Comparison of ENCODE assay signal across 27 mouse cellular contexts in genomic region chr3:103040861-103041379, GRCm38 (mm10). TPM values are rescaled to one million over a fixed set of nuclear protein-coding genes. Genes with fewer than 3 reads are reported as not detected.
DNase-seq lines count a peak whose midpoint lies in the region; ATAC-seq and TF ChIP-seq lines count a peak whose summit lies in the region.
"Had no signal": no experiment of that assay in that cellular context is flagged by ENCODE, and none has a peak within 500 bp of the region (broad histone marks: within the 10 kb centered on the region; RNA-seq: fewer than 3 reads in every experiment).

No protein-coding gene starts in this region.

- no peaks in the 10 kb centered on the region for H3K9me3 ChIP-seq in intestine, postnatal 0 days (ENCODE audit: control insufficient read depth)
- H3K9me3 ChIP-seq in intestine, embryonic 15.5 days = no peaks in the 10 kb centered on the region
- H3K9me3 ChIP-seq in midbrain, postnatal 0 days (ENCODE audit: low read length) = no peaks in the 10 kb centered on the region
- H3K9me3 ChIP-seq: embryonic facial prominence, embryonic 13.5 days; embryonic facial prominence, embryonic 15.5 days; forebrain, embryonic 10.5 days; forebrain, embryonic 12.5 days had no signal

- no peaks in the 10 kb centered on the region for H3K4me1 ChIP-seq in intestine, postnatal 0 days (replicated peaks; ENCODE audit: control insufficient read depth, insufficient read depth, low read length)
- no peaks in the 10 kb centered on the region for H3K4me1 ChIP-seq in intestine, embryonic 15.5 days (replicated peaks)
- no peaks in the 10 kb centered on the region for H3K4me1 ChIP-seq in midbrain, postnatal 0 days (ENCODE audit: insufficient read depth, low read length)
- no peaks in the 10 kb centered on the region for H3K4me1 ChIP-seq in cerebellum, adult 2 months (ENCODE audit: control insufficient read depth, insufficient read depth, low read length)
- H3K4me1 ChIP-seq: embryonic facial prominence, embryonic 13.5 days; embryonic facial prominence, embryonic 15.5 days; forebrain, embryonic 10.5 days; forebrain, embryonic 12.5 days had no signal

- DNase-seq in MEL-GATA-1-ER (ENCODE audit: extremely low read depth, low read depth) = peak; percentile 59
- DNase-seq in midbrain, postnatal 0 days (ENCODE audit: low spot score) = no peak
- no peak for DNase-seq in cerebellum, adult 2 months
- DNase-seq: adrenal gland, adult 8-10 months; adrenal gland, postnatal 14 days; adrenal gland, postnatal 36 days; B cell, adult 2 months; cerebellum, adult 11-12 months; cerebellum, adult 8-10 months; cerebellum, adult 9-11 months; cerebellum, postnatal 14 days; cerebellum, postnatal 36 days; embryo, embryonic 11 days had no signal

- no peak overlapping the region for H3K4me3 ChIP-seq in intestine, postnatal 0 days (ENCODE audit: low read depth, low read length)
- H3K4me3 ChIP-seq in intestine, embryonic 15.5 days (replicated peaks) = no peak overlapping the region
- no peak overlapping the region for H3K4me3 ChIP-seq in midbrain, postnatal 0 days (ENCODE audit: low read depth, low read length)
- no peak overlapping the region for H3K4me3 ChIP-seq in cerebellum, adult 2 months (replicated peaks; ENCODE audit: insufficient read depth, low read depth, low read length)
- H3K4me3 ChIP-seq: embryonic facial prominence, embryonic 13.5 days; embryonic facial prominence, embryonic 15.5 days; erythroblast, embryonic 14.5 days; forebrain, embryonic 10.5 days; forebrain, embryonic 12.5 days had no signal

- no peaks in the 10 kb centered on the region for H3K27me3 ChIP-seq in intestine, postnatal 0 days (replicated peaks; ENCODE audit: control insufficient read depth, insufficient read depth, low read length)
- no peaks in the 10 kb centered on the region for H3K27me3 ChIP-seq in intestine, embryonic 15.5 days (replicated peaks)
- no peaks in the 10 kb centered on the region for H3K27me3 ChIP-seq in midbrain, postnatal 0 days (ENCODE audit: insufficient read depth, low read length)
- H3K27me3 ChIP-seq in cerebellum, adult 2 months (ENCODE audit: control insufficient read depth, insufficient read depth, low read length) = no peaks in the 10 kb centered on the region
- H3K27me3 ChIP-seq: CH12.LX; embryonic facial prominence, embryonic 13.5 days; embryonic facial prominence, embryonic 15.5 days; forebrain, embryonic 12.5 days had no signal

- no peak overlapping the region for H3K4me2 ChIP-seq in intestine, postnatal 0 days (replicated peaks; ENCODE audit: low read depth)
- H3K4me2 ChIP-seq in intestine, embryonic 15.5 days (replicated peaks) = no peak overlapping the region
- no peak overlapping the region for H3K4me2 ChIP-seq in midbrain, postnatal 0 days (ENCODE audit: low read depth, low read length, poor library complexity, severe bottlenecking)
- H3K4me2 ChIP-seq: embryonic facial prominence, embryonic 13.5 days; embryonic facial prominence, embryonic 15.5 days; forebrain, embryonic 12.5 days had no signal

- no peak for TF ChIP-seq POLR2A in cerebellum, adult 2 months (IDR thresholded peaks at IDR 0.05; ENCODE audit: borderline replicate concordance, insufficient read depth, low read length)

- TF ChIP-seq CTCF in intestine, postnatal 0 days (IDR thresholded peaks at IDR 0.05; ENCODE audit: low read depth) = no peak
- no peak for TF ChIP-seq CTCF in midbrain, postnatal 0 days (IDR thresholded peaks at IDR 0.05)
- no peak for TF ChIP-seq CTCF in cerebellum, adult 2 months (IDR thresholded peaks at IDR 0.05; ENCODE audit: borderline replicate concordance, insufficient read depth, low read depth, low read length)

- H3K9ac ChIP-seq in intestine, postnatal 0 days (ENCODE audit: low read depth, low read length) = no peak overlapping the region
- H3K9ac ChIP-seq in intestine, embryonic 15.5 days = no peak overlapping the region
- no peak overlapping the region for H3K9ac ChIP-seq in midbrain, postnatal 0 days (replicated peaks; ENCODE audit: low read length, poor library complexity, severe bottlenecking)
- H3K9ac ChIP-seq: embryonic facial prominence, embryonic 13.5 days; embryonic facial prominence, embryonic 15.5 days; forebrain, embryonic 12.5 days had no signal

- WGBS in intestine, postnatal 0 days = 79% methylated on average over 1 of the region's 1 CpGs
- WGBS in intestine, embryonic 15.5 days = 79% methylated on average over 1 of the region's 1 CpGs
- WGBS in midbrain, postnatal 0 days = 79% methylated on average over 1 of the region's 1 CpGs
- 89% methylated on average over 1 of the region's 1 CpGs for WGBS in cerebellum, adult 2 months

- peaks cover 36% of the 10 kb centered on the region for H3K36me3 ChIP-seq in intestine, postnatal 0 days (ENCODE audit: control insufficient read depth, insufficient read depth)
- 0 out of 2 replicates have a peak, but pooled peaks cover 9% of the 10 kb centered on the region for H3K36me3 ChIP-seq in intestine, embryonic 15.5 days
- H3K36me3 ChIP-seq in midbrain, postnatal 0 days (ENCODE audit: insufficient read depth, low read length) = peaks cover 12% of the 10 kb centered on the region; the same call in 1 of the 2 replicates

- no peak for ATAC-seq in intestine, postnatal 0 days
- no peak for ATAC-seq in intestine, embryonic 15.5 days
- no peak for ATAC-seq in midbrain, postnatal 0 days (ENCODE audit: low FRiP score)
- ATAC-seq: CD4-positive, CD25-positive, alpha-beta regulatory T cell, adult 4 months; forebrain, embryonic 14.5 days; forebrain, embryonic 16.5 days had no signal

- H3K27ac ChIP-seq in intestine, postnatal 0 days (ENCODE audit: low read depth, low read length) = 0 out of 2 replicates have a peak overlapping the region, but pooled peaks have one; percentile 16
- H3K27ac ChIP-seq in intestine, embryonic 15.5 days = no peak overlapping the region
- H3K27ac ChIP-seq in midbrain, postnatal 0 days (ENCODE audit: low read depth, low read length) = no peak overlapping the region
- no peak overlapping the region for H3K27ac ChIP-seq in cerebellum, adult 2 months (ENCODE audit: insufficient read depth, low read length)
- H3K27ac ChIP-seq: embryonic facial prominence, embryonic 13.5 days; embryonic facial prominence, embryonic 15.5 days; forebrain, embryonic 10.5 days; forebrain, embryonic 12.5 days had no signal

RNA-seq across cellular contexts. Expression of gene Nras, which starts 17.2 kb away (rescaled TPM):
- 40.1 and 42.9 TPM in 2 replicates for polyA plus RNA-seq in intestine, postnatal 0 days (2015; fragmentation: Nextera tagmentation; extraction: Ambion mirVana)
- polyA plus RNA-seq in intestine, embryonic 15.5 days (2015; fragmentation: Nextera tagmentation; extraction: Ambion mirVana) = 83.8 and 85.4 TPM in 2 replicates
- total RNA-seq in midbrain, postnatal 0 days (2014; rRNA removed) = 51.3 and 60.3 TPM in 2 replicates
- 60.3 and 67.9 TPM in 2 replicates for polyA plus RNA-seq in midbrain, postnatal 0 days (2015; fragmentation: Nextera tagmentation; extraction: Ambion mirVana)
- polyA plus RNA-seq in cerebellum, adult 2 months (2012; rRNA removed) = 25.1 and 26.1 TPM in 2 replicates

RNA-seq across cellular contexts. Expression of gene Csde1, which starts 20.7 kb away (rescaled TPM):
- polyA plus RNA-seq in intestine, postnatal 0 days (2015; fragmentation: Nextera tagmentation; extraction: Ambion mirVana) = 113 and 126 TPM in 2 replicates
- 268 and 301 TPM in 2 replicates for polyA plus RNA-seq in intestine, embryonic 15.5 days (2015; fragmentation: Nextera tagmentation; extraction: Ambion mirVana)
- total RNA-seq in midbrain, postnatal 0 days (2014; rRNA removed) = 222 and 287 TPM in 2 replicates
- polyA plus RNA-seq in midbrain, postnatal 0 days (2015; fragmentation: Nextera tagmentation; extraction: Ambion mirVana) = 256 and 287 TPM in 2 replicates
- polyA plus RNA-seq in cerebellum, adult 2 months (2012; rRNA removed) = 93.5 and 99.9 TPM in 2 replicates

RNA-seq across cellular contexts. Expression of gene Ampd1, which starts 32.9 kb away (rescaled TPM):
- polyA plus RNA-seq in intestine, postnatal 0 days (2015; fragmentation: Nextera tagmentation; extraction: Ambion mirVana) = not detected in 2 replicates
- 0.15 and 0.34 TPM in 2 replicates for polyA plus RNA-seq in intestine, embryonic 15.5 days (2015; fragmentation: Nextera tagmentation; extraction: Ambion mirVana)
- not detected in 2 replicates for total RNA-seq in midbrain, postnatal 0 days (2014; rRNA removed)
- polyA plus RNA-seq in midbrain, postnatal 0 days (2015; fragmentation: Nextera tagmentation; extraction: Ambion mirVana) = not detected in 2 replicates
- polyA plus RNA-seq in cerebellum, adult 2 months (2012; rRNA removed) = not detected in 2 replicates
- total RNA-seq: adrenal gland, adult 8-10 months; adrenal gland, postnatal 14 days; adrenal gland, postnatal 36 days; CH12.LX; common myeloid progenitor, adult 5-6 weeks had no signal
- polyA plus RNA-seq: embryonic facial prominence, embryonic 11.5 days; erythroblast, embryonic 14.5 days; forebrain, embryonic 10.5 days; forebrain, embryonic 12.5 days; forebrain, embryonic 14.5 days; forebrain, embryonic 16.5 days; frontal cortex, adult 2 months had no signal

RNA-seq across cellular contexts. Expression of gene Sike1, which starts 45.4 kb away (rescaled TPM):
- polyA plus RNA-seq in intestine, postnatal 0 days (2015; fragmentation: Nextera tagmentation; extraction: Ambion mirVana) = 36.6 and 37.4 TPM in 2 replicates
- 46.6 and 51.9 TPM in 2 replicates for polyA plus RNA-seq in intestine, embryonic 15.5 days (2015; fragmentation: Nextera tagmentation; extraction: Ambion mirVana)
- 49.1 and 88.9 TPM in 2 replicates for total RNA-seq in midbrain, postnatal 0 days (2014; rRNA removed)
- 42.4 and 48.3 TPM in 2 replicates for polyA plus RNA-seq in midbrain, postnatal 0 days (2015; fragmentation: Nextera tagmentation; extraction: Ambion mirVana)
- polyA plus RNA-seq in cerebellum, adult 2 months (2012; rRNA removed) = 34.3 and 40.0 TPM in 2 replicates
